Mouse (Mus musculus) forebrain, embryonic 12.5 days (tissue): ENCODE results near the gene Oaz2. TPM values are rescaled to one million over a fixed set of nuclear protein-coding genes. Genes with fewer than 3 reads are reported as not detected.

Source experiments
- ATAC-seq: fragments of 200-750 bp; cut with Nextera tagmentation; 2 replicates; pipeline ENCODE4 v1.8.0; 2017; ENCODE audit warnings: moderate TSS enrichment; ENCODE audit not compliant: low FRiP score
- H3K27ac ChIP-seq: fragments of 300-500 bp; sonication (generic); 2 replicates; pipeline ENCODE4 v1.5.1; 2016; ENCODE audit warnings: mild to moderate bottlenecking
- H3K27me3 ChIP-seq: fragments of 300-500 bp; sonication (generic); 2 replicates; pipeline ENCODE4 v1.6.1; 2016; ENCODE audit warnings: mild to moderate bottlenecking
- H3K36me3 ChIP-seq: fragments of 300-500 bp; sonication (generic); replicated peaks from 2 replicates; pipeline ENCODE4 v1.6.1; 2016; ENCODE audit warnings: mild to moderate bottlenecking
- H3K4me1 ChIP-seq: fragments of 300-500 bp; sonication (generic); 2 replicates; pipeline ENCODE4 v1.6.1; 2016
- H3K4me2 ChIP-seq: fragments of 300-500 bp; sonication (generic); 2 replicates; pipeline ENCODE4 v1.6.1; 2016; ENCODE audit warnings: mild to moderate bottlenecking, moderate library complexity
- H3K4me3 ChIP-seq: fragments of 300-500 bp; sonication (generic); replicated peaks from 2 replicates; pipeline ENCODE4 v1.5.1; 2016; ENCODE audit warnings: mild to moderate bottlenecking
- H3K9ac ChIP-seq: fragments of 300-500 bp; sonication (generic); 2 replicates; pipeline ENCODE4 v1.6.1; 2016; ENCODE audit warnings: mild to moderate bottlenecking
- H3K9me3 ChIP-seq: fragments of 300-500 bp; sonication (generic); 2 replicates; pipeline ENCODE4 v1.6.1; 2016
- WGBS: fragments of 180-500 bp; shearing (Covaris S2); methylation state at CpG from one replicate; pipeline ENCODE4 v1.1.7; 2016; 5-methylcytosine and 5-hydroxymethylcytosine counted together
- polyA plus RNA-seq: library from polyadenylated mRNA; unstranded; fragments of >200 nt; fragmentation: Nextera tagmentation; extraction: Ambion mirVana; gene quantifications from 2 replicates; pipeline ENCODE4 v1.2.1, GENCODE M21; 2016

The Oaz2 gene
- polyA plus RNA-seq = 247 and 249 TPM in 2 replicates

DNA sequence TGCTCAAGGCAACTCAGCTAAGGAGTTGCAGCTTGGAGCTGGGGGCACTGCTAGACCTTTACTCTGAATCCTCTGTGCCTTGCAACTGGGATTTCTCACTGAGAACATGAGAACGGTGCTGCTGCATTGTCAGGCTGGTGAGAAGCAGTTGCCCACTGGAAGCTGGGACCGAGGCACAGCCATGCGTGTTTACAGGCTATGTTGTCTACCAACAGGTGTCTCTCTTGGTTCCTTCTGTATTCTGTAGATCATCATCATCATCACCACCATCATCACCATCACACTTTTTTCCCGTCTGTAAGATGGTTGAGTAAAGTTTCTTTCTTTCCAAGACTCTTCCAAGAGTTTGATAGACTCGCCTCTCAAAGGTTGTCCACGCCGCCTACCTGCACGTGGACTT, at the start of gene Oaz2:
Gene Oaz2, plus strand, starts transcription at position 301 of the 400 bp plus-strand sequence.
- Histone ChIP-seq H3K4me1 (0 out of 2 replicates have a peak, but pooled peaks cover 2% of the 10 kb centered on the region), H3K9ac (no peak within 1 kb of the TSS), H3K4me3 (no peak within 1 kb of the TSS), H3K9me3 (no peaks in the 10 kb centered on the region), H3K27me3 (no peaks in the 10 kb centered on the region), H3K36me3 (no peaks in the 10 kb centered on the region), H3K4me2 (no peak within 1 kb of the TSS), H3K27ac (no peak within 1 kb of the TSS)
- ATAC-seq = no peak
- WGBS = 96% methylated on average over 8 of the region's 8 CpGs

DNA sequence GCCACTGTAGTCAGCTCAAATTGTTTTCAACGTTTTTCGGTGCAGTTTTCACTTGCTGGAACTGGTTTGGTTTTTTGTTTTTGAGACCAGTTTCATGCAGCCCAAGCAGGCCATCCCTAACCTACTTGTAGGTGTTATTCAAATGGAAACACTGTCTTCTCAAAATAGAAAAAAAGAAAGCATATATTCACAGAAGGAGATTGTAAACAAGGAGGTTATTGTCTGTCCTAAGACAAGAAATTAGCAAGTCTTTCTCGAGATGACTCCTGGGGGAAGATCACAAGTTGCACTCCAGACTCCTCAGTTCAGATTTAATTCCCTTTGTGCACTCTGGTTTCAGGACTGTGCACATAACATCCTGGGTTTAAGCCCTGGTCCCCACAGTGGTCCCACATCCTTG, 48.5 kb upstream of the Oaz2 start:
- no peak overlapping the region for H3K4me3 ChIP-seq
- no peaks in the 10 kb centered on the region for H3K4me1 ChIP-seq
- H3K36me3 ChIP-seq = no peaks in the 10 kb centered on the region
- no peak for ATAC-seq
- H3K27me3 ChIP-seq = no peaks in the 10 kb centered on the region
- no peak overlapping the region for H3K4me2 ChIP-seq
- H3K27ac ChIP-seq = no peak overlapping the region
- H3K9ac ChIP-seq = no peak overlapping the region
- H3K9me3 ChIP-seq = no peaks in the 10 kb centered on the region
- 61% methylated on average over 3 of the region's 3 CpGs for WGBS

DNA sequence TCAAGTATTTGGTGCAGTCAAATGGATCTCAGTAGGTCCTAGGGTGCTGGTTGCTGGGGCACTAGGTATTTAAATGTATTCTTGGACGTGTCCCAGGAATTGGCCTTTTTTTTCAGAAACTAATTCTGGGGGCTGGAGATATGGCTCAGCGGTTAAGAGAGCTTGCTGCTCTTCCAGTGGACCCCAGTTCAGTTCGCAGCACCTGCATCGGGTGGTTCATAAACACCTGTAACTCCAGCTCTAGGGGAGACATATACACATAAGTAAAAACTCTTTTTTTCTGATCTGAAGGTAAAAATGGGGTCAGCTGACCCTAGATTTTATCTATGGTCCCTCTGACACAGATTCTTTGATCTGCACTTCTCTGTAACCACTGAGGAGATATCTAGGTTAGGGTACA, 46.6 kb upstream of the Oaz2 start:
- Histone ChIP-seq H3K27ac (no peak overlapping the region), H3K9ac (no peak overlapping the region), H3K27me3 (peaks cover 6% of the 10 kb centered on the region; the same call in 1 of the 2 replicates), H3K4me1 (no peaks in the 10 kb centered on the region), H3K36me3 (no peaks in the 10 kb centered on the region), H3K4me2 (no peak overlapping the region), H3K4me3 (no peak overlapping the region), H3K9me3 (no peaks in the 10 kb centered on the region)
- ATAC-seq = no peak
- 90% methylated on average over 4 of the region's 4 CpGs for WGBS

DNA sequence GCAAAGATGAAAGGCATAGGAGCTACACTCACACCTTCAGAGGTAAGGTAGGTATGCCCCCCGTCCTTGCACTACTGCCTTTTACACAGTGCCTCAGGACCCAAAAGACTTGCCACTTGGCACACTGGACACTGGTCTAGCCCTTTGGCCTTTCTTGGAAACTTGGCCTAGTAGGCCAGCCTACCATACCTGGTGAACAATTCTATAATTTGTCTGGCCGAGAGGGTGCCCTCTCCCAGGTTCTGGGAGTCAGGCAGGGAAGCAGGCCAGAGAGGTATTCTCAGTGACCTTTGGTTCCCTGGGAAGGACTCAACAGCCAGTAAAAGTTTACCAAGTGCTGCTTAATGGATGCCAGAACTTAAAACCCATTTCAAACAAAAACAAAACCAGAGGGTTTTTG, 46.1 kb upstream of the Oaz2 start:
- Histone ChIP-seq H3K27ac (no peak overlapping the region), H3K27me3 (peaks cover 10% of the 10 kb centered on the region; the same call in 1 of the 2 replicates), H3K4me2 (no peak overlapping the region), H3K4me3 (no peak overlapping the region), H3K9ac (no peak overlapping the region), H3K9me3 (no peaks in the 10 kb centered on the region), H3K36me3 (no peaks in the 10 kb centered on the region), H3K4me1 (no peaks in the 10 kb centered on the region)
- WGBS = 73% methylated on average over 2 of the region's 2 CpGs
- no peak for ATAC-seq

DNA sequence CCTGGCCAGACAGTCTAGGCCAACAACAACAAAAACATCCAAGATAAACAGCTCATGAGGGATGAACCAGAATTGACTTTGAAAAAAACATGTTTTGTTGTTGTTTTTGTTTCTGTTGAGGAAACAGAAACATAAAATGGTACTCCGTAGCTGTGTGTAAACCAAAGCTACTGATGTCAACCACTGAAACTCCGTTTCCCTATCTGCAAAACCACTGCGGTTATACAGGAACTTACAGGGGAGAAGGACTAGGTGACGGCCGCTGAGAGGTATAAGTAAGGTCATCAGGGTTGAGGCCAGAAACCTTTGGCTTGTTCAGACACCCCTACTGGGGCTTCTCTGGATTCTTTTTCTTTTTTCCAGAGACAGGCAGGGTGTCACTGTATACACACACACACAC, 45.0 kb upstream of the Oaz2 start:
- Histone ChIP-seq H3K4me1 (no peaks in the 10 kb centered on the region), H3K9me3 (no peaks in the 10 kb centered on the region), H3K4me2 (no peak overlapping the region), H3K4me3 (no peak overlapping the region), H3K36me3 (no peaks in the 10 kb centered on the region), H3K27me3 (peaks cover 19% of the 10 kb centered on the region), H3K27ac (no peak overlapping the region), H3K9ac (no peak overlapping the region)
- 87% methylated on average over 5 of the region's 5 CpGs for WGBS
- ATAC-seq = no peak

DNA sequence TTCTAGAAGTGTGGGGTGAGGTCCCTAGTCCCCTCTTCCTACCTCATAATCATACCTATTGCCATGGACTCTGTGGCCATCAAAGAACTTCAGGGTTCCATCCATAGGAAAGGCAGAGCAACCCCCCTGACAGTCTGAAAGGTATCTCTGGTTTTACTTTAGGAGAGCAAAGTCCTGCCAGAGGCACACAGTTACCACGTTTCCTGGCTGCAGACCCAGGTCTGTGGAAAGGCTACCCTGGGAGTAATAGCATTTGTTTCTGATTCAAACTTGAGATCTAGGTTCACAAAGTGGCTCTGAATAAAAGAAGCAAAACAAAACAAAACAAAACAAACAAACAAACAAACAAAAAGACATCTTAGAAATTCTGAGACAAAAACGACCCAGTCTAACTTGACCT, 43.5 kb upstream of the Oaz2 start:
- H3K9me3 ChIP-seq = no peaks in the 10 kb centered on the region
- peaks cover 30% of the 10 kb centered on the region for H3K27me3 ChIP-seq
- no peak overlapping the region for H3K4me2 ChIP-seq
- no peak overlapping the region for H3K9ac ChIP-seq
- no peak overlapping the region for H3K4me3 ChIP-seq
- no peak overlapping the region for H3K27ac ChIP-seq
- WGBS = 76% methylated on average over 2 of the region's 2 CpGs
- H3K36me3 ChIP-seq = no peaks in the 10 kb centered on the region
- peaks cover 4% of the 10 kb centered on the region for H3K4me1 ChIP-seq
- no peak for ATAC-seq

DNA sequence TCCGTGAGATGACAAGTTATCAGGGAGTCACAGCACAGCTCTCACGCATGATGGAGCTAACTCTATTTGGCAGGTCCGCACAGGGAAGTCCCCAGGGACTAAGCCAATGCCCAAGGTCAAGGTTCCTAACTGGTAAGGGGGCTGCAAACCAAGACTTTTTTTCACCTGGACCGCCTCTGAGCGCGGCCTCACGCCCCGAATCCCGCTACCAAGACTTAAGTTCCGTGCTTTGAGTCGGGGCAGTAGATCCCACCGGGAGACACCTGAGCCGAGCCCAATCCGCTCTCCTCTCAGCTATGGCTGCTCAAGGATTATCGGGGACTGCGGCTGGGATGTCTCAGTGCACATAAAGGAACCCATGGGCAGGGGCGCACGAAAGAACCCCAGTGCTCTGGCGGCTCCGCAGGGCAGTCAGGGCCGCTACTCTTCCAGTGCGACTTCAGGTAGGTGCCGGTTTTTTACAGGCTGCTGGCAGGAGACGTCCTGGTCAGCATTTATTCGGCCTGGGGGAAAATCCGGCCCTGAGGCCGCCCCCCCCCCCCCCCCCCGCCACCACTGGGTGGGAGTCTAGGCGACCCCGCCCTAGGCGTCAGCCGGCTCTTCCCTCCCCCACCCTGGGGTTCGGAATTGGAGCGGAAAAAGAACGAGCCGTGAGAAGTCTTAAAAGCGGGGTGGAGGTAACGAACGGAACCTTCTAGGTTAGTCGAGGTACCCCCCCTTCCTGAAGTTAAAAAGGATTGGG, 38.6 kb upstream of the Oaz2 start, which contains the start of gene Rbpms2:
Gene Rbpms2, plus strand, starts transcription at position 624 of the 742 bp plus-strand sequence.
- no peaks in the 10 kb centered on the region for H3K36me3 ChIP-seq
- peak within 1 kb of the TSS; percentile 65 for H3K9ac ChIP-seq
- peak within 1 kb of the TSS; percentile 98 for H3K4me2 ChIP-seq
- peaks cover 23% of the 10 kb centered on the region for H3K4me1 ChIP-seq
- peaks cover 73% of the 10 kb centered on the region for H3K27me3 ChIP-seq
- WGBS = under 1% methylated on average over 35 of the region's 40 CpGs
- peak within 1 kb of the TSS; percentile 67 for H3K4me3 ChIP-seq
- no peak for ATAC-seq
- no peak within 1 kb of the TSS for H3K27ac ChIP-seq
- H3K9me3 ChIP-seq = no peaks in the 10 kb centered on the region

DNA sequence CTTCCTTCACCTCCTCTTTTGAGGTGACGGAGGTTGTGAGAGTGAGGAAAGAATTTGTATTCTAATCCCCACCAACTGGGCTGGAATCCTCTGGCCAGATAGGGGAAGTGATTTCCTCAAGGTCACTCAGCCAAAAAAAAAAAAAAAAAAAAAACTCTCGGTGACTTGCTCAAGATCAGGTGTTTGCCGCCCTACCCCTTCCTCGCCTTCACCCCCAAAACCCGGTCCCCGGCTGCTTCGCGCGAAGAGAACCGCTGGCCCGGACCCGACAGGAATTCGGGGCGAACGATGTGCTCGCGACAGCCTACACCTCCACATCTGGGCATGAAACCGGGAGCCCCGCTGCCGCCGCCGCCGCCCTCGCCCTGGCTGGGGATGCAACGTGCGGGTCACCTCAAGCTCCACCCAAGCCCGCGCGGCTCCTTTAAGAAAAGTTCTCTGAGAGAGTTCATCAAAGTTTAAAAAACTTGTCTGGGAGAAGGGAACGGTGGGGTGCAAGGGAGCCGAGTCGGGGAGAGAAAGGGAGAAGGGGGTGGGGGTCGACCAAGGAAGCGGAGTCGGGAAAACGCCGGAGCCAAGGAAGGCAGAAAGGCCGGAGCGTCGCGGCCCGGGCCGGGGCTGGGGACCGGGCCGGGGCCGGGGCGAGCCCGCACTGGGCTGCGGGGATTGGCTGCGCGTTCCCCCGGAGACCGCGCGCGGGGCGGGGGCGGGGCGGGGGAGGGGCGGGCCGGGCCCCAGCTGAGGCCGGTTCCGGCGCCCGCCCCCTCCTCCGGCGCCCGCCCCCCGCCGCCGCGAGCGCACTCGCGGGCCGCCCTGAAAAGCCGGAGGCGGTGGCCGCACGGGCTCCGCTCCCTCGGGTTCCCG, 37.8 kb upstream of the Oaz2 start:
- H3K27me3 ChIP-seq = peaks cover 73% of the 10 kb centered on the region
- peak; percentile 88 for ATAC-seq
- WGBS = under 1% methylated on average over 55 of the region's 83 CpGs

DNA sequence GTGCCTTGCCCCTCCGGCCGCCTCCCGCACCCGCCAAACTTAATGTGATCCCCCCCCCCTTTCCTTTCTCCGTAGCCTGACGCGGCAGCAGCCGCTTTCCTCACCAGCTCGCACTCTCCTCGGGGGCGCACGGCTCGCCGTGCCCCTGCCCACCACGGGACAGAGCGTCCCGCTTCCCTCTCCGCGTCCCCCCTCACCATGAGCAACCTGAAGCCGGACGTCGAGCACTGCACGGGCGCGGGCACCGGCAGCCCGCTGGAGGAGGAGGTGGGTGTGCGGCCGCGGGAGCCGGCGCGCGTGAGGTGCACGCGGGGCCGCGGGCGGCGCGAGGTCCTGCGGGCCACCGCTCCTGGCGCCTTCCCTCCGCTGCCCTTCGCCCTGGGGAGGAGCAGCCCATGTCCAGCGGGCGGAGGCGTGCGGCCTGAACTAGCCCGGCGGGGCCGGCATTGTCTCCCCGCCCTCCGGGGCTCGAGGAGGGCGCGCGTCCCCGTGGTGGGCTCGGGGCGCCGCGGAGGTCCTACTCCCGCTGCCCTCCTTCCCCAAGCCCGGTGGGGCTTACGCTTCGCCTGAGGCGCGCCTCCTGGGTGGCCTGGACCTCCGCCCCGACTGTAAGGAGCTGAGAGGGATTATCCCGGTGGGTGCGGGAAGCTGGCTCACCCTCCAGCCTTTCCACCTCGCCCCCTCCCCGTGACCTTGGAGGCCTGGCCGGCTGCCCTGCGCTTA, 37.0 kb upstream of the Oaz2 start:
- no peak overlapping the region for H3K27ac ChIP-seq
- peak overlapping the region; percentile 98 for H3K4me2 ChIP-seq
- peaks cover 72% of the 10 kb centered on the region for H3K27me3 ChIP-seq
- peaks cover 23% of the 10 kb centered on the region for H3K4me1 ChIP-seq
- H3K9ac ChIP-seq = peak overlapping the region; percentile 65
- under 1% methylated on average over 55 of the region's 78 CpGs for whole genome bisulfite sequencing
- H3K4me3 ChIP-seq = peak overlapping the region; percentile 67
- H3K9me3 ChIP-seq = no peaks in the 10 kb centered on the region
- H3K36me3 ChIP-seq = no peaks in the 10 kb centered on the region
- ATAC-seq = peak; percentile 73

More for the DNA sequence above, 37.8 kb upstream of the Oaz2 start:
- Histone ChIP-seq H3K27ac (no peak overlapping the region), H3K4me1 (peaks cover 23% of the 10 kb centered on the region), H3K4me2 (peak overlapping the region; percentile 98), H3K4me3 (peak overlapping the region; percentile 67), H3K9me3 (no peaks in the 10 kb centered on the region), H3K36me3 (no peaks in the 10 kb centered on the region), H3K9ac (peak overlapping the region; percentile 65)

DNA sequence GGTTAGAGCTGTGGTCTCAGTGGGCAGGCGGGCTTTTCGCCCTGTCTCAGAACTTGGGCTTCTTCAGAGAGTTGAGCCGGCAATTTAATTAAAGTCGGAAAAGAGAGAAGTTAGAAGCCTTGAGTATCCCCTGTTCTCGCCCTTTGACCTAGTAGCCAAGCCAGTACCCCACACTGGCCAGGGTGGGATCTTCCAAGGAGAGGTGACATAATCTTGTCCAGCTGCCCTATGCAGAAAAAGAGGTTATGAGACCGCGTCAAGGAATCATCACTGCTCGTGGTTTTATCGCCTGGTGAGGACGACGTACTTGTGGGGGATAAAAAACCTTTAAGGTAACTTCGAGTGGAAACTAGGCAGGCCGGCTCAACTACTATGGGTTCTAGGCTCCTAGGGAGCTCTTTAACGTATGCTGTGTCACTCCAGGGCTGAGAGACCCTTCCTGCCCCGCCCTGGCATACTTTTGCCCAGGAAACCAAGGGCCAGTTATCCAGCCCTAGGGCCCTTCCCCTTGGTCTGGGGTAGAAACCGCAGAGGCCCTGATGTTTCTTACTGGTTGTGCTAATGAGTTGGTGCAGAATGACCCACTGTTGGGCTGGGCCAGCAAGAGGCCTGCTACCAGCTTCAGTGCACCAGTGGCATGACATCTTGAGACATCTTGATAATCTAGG, 36.3 kb upstream of the Oaz2 start:
- Histone ChIP-seq H3K9me3 (no peaks in the 10 kb centered on the region), H3K27ac (no peak overlapping the region), H3K9ac (peak overlapping the region; percentile 65), H3K4me3 (peak overlapping the region; percentile 67), H3K4me2 (peak overlapping the region; percentile 98), H3K27me3 (peaks cover 65% of the 10 kb centered on the region), H3K4me1 (peaks cover 23% of the 10 kb centered on the region), H3K36me3 (no peaks in the 10 kb centered on the region)
- ATAC-seq = peak; percentile 20; the same call in 1 of the 2 replicates
- WGBS = 12% methylated on average over 16 of the region's 16 CpGs

DNA sequence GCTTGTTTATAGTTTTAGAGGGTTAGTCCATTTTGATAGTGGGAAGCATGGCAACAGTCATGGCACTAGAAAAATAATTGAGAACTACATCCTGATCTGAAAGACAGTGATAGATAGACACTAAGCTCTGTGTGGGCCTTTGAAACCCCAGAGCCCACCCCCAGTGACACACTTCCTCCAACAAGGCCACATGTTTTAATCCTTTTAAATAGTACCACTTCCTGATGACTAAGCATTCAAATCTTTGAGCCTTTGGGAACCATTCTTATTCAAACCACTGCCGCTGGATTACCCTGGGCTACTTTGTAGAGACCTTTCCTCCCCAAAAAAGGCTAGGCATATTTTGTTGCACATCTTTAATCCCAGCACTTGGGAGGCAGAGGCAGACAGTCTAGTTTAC, 32.0 kb upstream of the Oaz2 start:
- Histone ChIP-seq H3K27me3 (peaks cover 38% of the 10 kb centered on the region), H3K4me3 (no peak overlapping the region), H3K9me3 (no peaks in the 10 kb centered on the region)

More for the DNA sequence above, 32.0 kb upstream of the Oaz2 start:
- Histone ChIP-seq H3K4me1 (peaks cover 11% of the 10 kb centered on the region), H3K36me3 (no peaks in the 10 kb centered on the region), H3K27ac (no peak overlapping the region), H3K9ac (no peak overlapping the region), H3K4me2 (no peak overlapping the region)
- WGBS = 55% methylated on average over 1 of the region's 1 CpGs
- ATAC-seq = no peak
